Mouse (Mus musculus) limb, embryonic 14.5 days (tissue): Measurements from ENCODE around the gene Acsl6. TPM values are rescaled to one million over a fixed set of nuclear protein-coding genes. Genes with fewer than 3 reads are reported as not detected.

Experiments
- ATAC-seq: fragments of 200-750 bp; cut with Nextera tagmentation; 2 replicates; pipeline ENCODE4 v1.8.0; 2017; ENCODE audit warnings: low read depth, moderate number of reproducible peaks, moderate TSS enrichment; ENCODE audit not compliant: low FRiP score
- DNase-seq: peaks from one replicate; pipeline ENCODE4 v3.0.0-alpha.2; 2015; ENCODE audit warnings: low spot score
- H3K27ac ChIP-seq: fragments of 300-500 bp; sonication (generic); replicated peaks from 2 replicates; pipeline ENCODE4 v1.5.1; 2014; ENCODE audit warnings: low read depth, mild to moderate bottlenecking, low read length, moderate library complexity, mixed read lengths
- H3K27me3 ChIP-seq: fragments of 300-500 bp; sonication (generic); 2 replicates; pipeline ENCODE4 v1.6.1; 2014; ENCODE audit warnings: low read length, mixed read lengths; ENCODE audit not compliant: control insufficient read depth, insufficient read depth
- H3K36me3 ChIP-seq: fragments of 300-500 bp; sonication (generic); 2 replicates; pipeline ENCODE4 v1.6.1; 2014; ENCODE audit warnings: mild to moderate bottlenecking, low read length, moderate library complexity, mixed read lengths; ENCODE audit not compliant: control insufficient read depth, insufficient read depth
- H3K4me1 ChIP-seq: fragments of 300-500 bp; sonication (generic); 2 replicates; pipeline ENCODE4 v1.6.1; 2014; ENCODE audit warnings: antibody characterized with exemption, low read length, mixed read lengths; ENCODE audit not compliant: control insufficient read depth, insufficient read depth
- H3K4me2 ChIP-seq: fragments of 300-500 bp; sonication (generic); replicated peaks from 2 replicates; pipeline ENCODE4 v1.6.1; 2014; ENCODE audit warnings: low read depth, mild to moderate bottlenecking, low read length, moderate library complexity; ENCODE audit not compliant: severe bottlenecking
- H3K4me3 ChIP-seq: fragments of 300-500 bp; sonication (generic); replicated peaks from 2 replicates; pipeline ENCODE4 v1.5.1; 2014; ENCODE audit warnings: low read length
- H3K9ac ChIP-seq: fragments of 300-500 bp; sonication (generic); 2 replicates; pipeline ENCODE4 v1.6.1; 2014; ENCODE audit warnings: mild to moderate bottlenecking, low read depth, low read length, moderate library complexity; ENCODE audit not compliant: severe bottlenecking
- H3K9me3 ChIP-seq: fragments of 300-500 bp; sonication (generic); 2 replicates; pipeline ENCODE4 v1.6.1; 2016; ENCODE audit warnings: low read length; ENCODE audit not compliant: control insufficient read depth
- POLR2A ChIP-seq: fragments of 200-500 bp; IDR thresholded peaks from 2 replicates; pipeline ENCODE4 v1.8.0; 2012; ENCODE audit warnings: inconsistent platforms, mild to moderate bottlenecking, moderate library complexity, borderline replicate concordance; ENCODE audit not compliant: insufficient read depth, insufficient read length; ENCODE audit errors: extremely low read depth
- WGBS: fragments of 180-500 bp; shearing (Covaris S2); extraction: QIAGEN DNeasy Blood & Tissue Kit; methylation state at CpG from one replicate; pipeline ENCODE4 v1.1.7; 2014; 5-methylcytosine and 5-hydroxymethylcytosine counted together
- polyA plus RNA-seq, 2 experiments: library from polyadenylated mRNA; depleted of rRNA in 1 of 2; stranded (reverse) in 1 of 2; unstranded in 1 of 2; fragments of >200 nt; fragmentation: Nextera tagmentation in 1 of 2; extraction: Ambion mirVana in 1 of 2; gene quantifications; 2 replicates each; pipeline versions ENCODE4 v1.2.1 to v1.2.3; 2012 to 2014

The Acsl6 gene
- polyA plus RNA-seq, 2 experiments: 0.47 to 0.91 TPM

DNA sequence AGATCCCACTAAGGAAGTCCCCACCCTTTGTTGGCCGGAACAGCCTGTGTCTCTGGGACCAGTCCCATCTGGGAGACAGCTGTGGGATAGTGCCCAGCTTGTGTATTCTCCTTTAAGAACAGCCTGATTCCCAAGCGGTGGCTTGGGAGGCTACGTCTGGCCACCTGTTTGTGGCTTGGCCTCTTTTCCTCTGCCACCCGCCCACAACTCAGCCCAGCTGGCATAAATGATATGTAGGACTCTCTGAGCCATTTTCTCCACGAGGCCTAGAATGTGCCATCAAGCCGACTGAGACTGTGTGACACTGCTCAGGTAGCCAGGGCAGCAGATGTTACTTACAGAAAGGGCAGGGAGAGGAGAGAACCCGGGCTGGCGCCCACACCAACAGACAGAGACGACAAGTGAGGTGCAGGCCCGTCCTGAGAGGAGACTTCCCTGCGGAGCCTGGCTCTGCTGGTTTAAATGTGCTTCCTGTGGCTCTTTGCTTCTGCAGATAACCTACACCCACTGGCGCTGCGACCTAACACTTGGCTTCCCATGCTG lies 32.6 kb downstream of the Acsl6 start:
- no peak overlapping the region for H3K27ac ChIP-seq
- H3K27me3 ChIP-seq: no peaks in the 10 kb centered on the region
- H3K9ac ChIP-seq: no peak overlapping the region
- no peak overlapping the region for H3K4me2 ChIP-seq
- WGBS: 36% methylated on average over 13 of the region's 13 CpGs
- no peaks in the 10 kb centered on the region for H3K9me3 ChIP-seq
- no peak overlapping the region for H3K4me3 ChIP-seq
- no peaks in the 10 kb centered on the region for H3K4me1 ChIP-seq
- no peaks in the 10 kb centered on the region for H3K36me3 ChIP-seq
- ATAC-seq (no peak), DNase-seq (no peak)
- TF ChIP-seq POLR2A: no peak

DNA sequence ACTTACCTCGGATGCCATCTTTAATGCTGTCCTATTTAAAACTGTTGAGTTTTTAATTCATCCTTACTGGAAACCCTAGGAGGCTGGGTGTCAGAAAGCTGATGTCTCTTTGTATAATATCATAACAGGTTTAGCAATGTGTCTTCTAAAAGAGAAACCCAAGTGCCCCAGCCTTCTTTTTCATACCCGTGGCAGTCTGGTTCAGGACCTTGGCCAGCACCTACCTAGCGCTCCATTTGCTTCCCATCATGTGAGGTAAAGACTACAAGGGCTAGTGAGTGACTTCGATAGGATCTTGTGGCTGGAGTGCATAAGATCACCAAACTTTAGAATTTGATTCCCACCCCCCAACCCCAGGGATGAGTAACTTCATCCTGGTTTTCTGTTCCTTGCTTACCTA lies 40.1 kb downstream of the Acsl6 start:
- 41% methylated on average over 4 of the region's 4 CpGs for WGBS
- H3K4me1 ChIP-seq: no peaks in the 10 kb centered on the region
- no peak for ATAC-seq

DNA sequence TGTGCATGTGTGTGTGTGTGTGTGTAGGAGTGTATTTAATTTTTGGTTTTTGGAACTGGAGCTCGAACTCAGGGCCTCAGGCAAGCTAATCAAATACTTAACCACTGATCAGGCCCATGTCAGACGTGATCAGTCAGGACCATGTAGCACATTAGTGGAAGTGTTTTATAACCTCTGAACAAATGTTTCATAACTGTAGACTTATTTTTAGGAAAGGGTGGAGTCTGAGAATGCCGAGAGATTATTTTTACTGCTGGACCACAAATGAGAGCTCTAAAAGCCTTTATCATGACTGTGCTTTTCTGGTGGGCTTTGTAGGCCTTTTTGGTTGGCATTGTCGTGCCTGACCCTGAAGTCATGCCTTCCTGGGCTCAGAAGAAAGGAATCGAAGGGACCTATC lies 48.1 kb downstream of the Acsl6 start:
- no peaks in the 10 kb centered on the region for H3K27me3 ChIP-seq
- H3K4me1 ChIP-seq: no peaks in the 10 kb centered on the region
- H3K4me2 ChIP-seq: no peak overlapping the region
- 67% methylated on average over 5 of the region's 5 CpGs for WGBS
- H3K4me3 ChIP-seq: no peak overlapping the region
- no peak for TF ChIP-seq POLR2A
- DNase-seq (no peak), ATAC-seq (no peak)
- H3K9ac ChIP-seq: no peak overlapping the region
- H3K36me3 ChIP-seq: no peaks in the 10 kb centered on the region
- H3K27ac ChIP-seq: no peak overlapping the region
- H3K9me3 ChIP-seq: no peaks in the 10 kb centered on the region

More for the DNA sequence above, 40.1 kb downstream of the Acsl6 start:
- no peak for TF ChIP-seq POLR2A
- Histone ChIP-seq H3K4me2 (no peak overlapping the region), H3K9me3 (no peaks in the 10 kb centered on the region), H3K27me3 (no peaks in the 10 kb centered on the region), H3K4me3 (no peak overlapping the region), H3K36me3 (no peaks in the 10 kb centered on the region), H3K27ac (no peak overlapping the region), H3K9ac (no peak overlapping the region)
- peak; percentile 68 for DNase-seq

DNA sequence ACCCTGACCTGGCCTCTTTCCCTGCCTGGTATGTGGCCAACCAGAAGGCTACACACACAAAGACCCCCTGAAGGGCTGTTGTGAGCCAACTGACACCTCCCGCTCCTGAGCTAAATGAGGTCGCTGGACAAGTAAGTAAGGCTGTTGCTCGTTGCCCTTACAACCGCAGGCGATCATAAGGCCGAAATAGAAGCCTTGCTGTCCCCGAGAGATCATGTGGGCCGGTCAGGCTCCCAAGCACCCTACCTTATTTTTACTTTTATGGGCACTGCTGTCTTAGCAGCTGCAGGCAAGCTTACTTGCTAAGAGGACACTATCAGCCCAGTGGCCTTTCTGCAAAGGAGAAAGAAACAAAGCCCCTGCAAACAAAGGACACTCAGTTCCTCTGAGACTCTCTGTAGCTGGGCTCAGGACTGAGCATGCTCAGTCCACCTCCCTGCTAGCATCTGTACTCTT lies 49.6 kb downstream of the Acsl6 start:
- 23% methylated on average over 8 of the region's 8 CpGs for WGBS
- DNase-seq: no peak
- H3K27ac ChIP-seq: no peak overlapping the region

DNA sequence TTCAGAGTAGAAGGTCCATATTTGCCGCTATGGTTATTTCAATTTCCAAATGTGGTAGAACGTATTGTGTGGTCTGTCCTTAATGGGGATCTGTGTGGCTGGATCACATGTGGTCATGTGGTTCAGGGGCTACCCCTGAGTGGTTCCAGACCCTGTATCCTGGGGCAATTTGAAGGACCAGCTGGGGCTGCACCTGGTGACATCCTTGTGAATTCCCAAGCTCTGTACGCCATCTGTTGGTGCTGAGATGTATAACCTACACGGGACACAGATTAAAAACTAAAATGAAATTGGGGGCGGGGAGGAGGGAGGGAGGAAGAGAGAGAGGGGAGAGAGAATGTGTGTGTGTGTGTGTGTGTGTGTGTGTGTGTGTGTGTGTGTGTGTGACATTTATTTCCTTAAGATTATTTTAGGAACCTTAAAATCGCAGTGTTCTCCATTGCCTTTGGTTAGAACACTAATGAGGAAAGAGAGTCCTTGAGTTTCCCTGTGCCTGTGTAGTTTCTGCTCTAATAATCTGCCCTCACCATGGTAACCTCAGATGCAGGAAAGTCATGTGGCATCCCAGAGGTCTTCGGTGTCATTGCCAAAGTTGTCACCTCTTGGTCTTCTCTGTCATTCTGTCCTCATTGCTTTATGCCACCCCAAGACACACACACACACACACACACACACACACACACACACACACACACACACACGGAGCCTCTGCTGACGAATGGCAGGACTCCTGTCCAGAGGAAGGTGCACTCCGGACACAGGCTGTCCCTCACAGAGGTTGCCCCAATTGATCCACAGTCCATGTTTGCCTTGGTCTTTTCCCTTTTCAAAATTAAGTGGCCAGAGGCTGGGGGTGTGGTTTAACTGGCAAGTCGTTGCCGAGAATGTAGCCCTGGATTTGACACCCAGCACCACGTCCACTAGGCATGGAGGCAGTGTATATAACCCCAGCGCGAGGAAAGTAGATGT lies 51.3 kb downstream of the Acsl6 start:
- ATAC-seq: peak; percentile 63; the same call in 1 of the 2 replicates
- H3K4me2 ChIP-seq: no peak overlapping the region
- no peak overlapping the region for H3K4me3 ChIP-seq
- no peaks in the 10 kb centered on the region for H3K4me1 ChIP-seq
- TF ChIP-seq POLR2A: no peak
- H3K27me3 ChIP-seq: no peaks in the 10 kb centered on the region
- no peak overlapping the region for H3K27ac ChIP-seq
- no peaks in the 10 kb centered on the region for H3K9me3 ChIP-seq
- 44% methylated on average over 15 of the region's 15 CpGs for WGBS
- DNase-seq: peak; percentile 47
- no peaks in the 10 kb centered on the region for H3K36me3 ChIP-seq
- no peak overlapping the region for H3K9ac ChIP-seq

More for the DNA sequence above, 49.6 kb downstream of the Acsl6 start:
- H3K9me3 ChIP-seq: no peaks in the 10 kb centered on the region
- H3K4me3 ChIP-seq: no peak overlapping the region
- H3K9ac ChIP-seq: no peak overlapping the region
- H3K4me1 ChIP-seq: no peaks in the 10 kb centered on the region
- TF ChIP-seq POLR2A: no peak
- H3K4me2 ChIP-seq: no peak overlapping the region
- no peaks in the 10 kb centered on the region for H3K36me3 ChIP-seq
- H3K27me3 ChIP-seq: no peaks in the 10 kb centered on the region
- no peak for ATAC-seq
